Mouse (Mus musculus): Measurements from ENCODE around the gene Hmgb1.

GRCm38 (mm10) chr5:149134751-149135454 lies 49.4 kb downstream of the Hmgb1 start:
- TF ChIP-seq CTCF (IDR thresholded peaks at IDR 0.05; ENCODE audit: borderline replicate concordance, insufficient read depth, low read depth, low read length) (no peak), POLR2A (IDR thresholded peaks at IDR 0.05; ENCODE audit: borderline replicate concordance, insufficient read depth, low read length) (no peak)
